Mouse (Mus musculus) hindbrain, embryonic 12.5 days (tissue): ENCODE measurements around the gene Elfn1. TPM values are rescaled to one million over a fixed set of nuclear protein-coding genes. Genes with fewer than 3 reads are reported as not detected.
A peak's percentile ranks its signal among the peaks of the same experiment; 100 is the strongest.

Source experiments
- ATAC-seq: fragments of 200-750 bp; cut with Nextera tagmentation; 2 replicates; pipeline ENCODE4 v1.8.0; 2017; ENCODE audit warnings: moderate TSS enrichment; ENCODE audit not compliant: low FRiP score
- H3K27ac ChIP-seq: fragments of 300-500 bp; sonication (generic); 2 replicates; pipeline ENCODE4 v1.5.1; 2016; ENCODE audit warnings: mild to moderate bottlenecking
- H3K27me3 ChIP-seq: fragments of 300-500 bp; sonication (generic); 2 replicates; pipeline ENCODE4 v1.6.1; 2016; ENCODE audit warnings: mild to moderate bottlenecking
- H3K36me3 ChIP-seq: fragments of 300-500 bp; sonication (generic); 2 replicates; pipeline ENCODE4 v1.6.1; 2016; ENCODE audit warnings: mild to moderate bottlenecking
- H3K4me1 ChIP-seq: fragments of 300-500 bp; sonication (generic); 2 replicates; pipeline ENCODE4 v1.6.1; 2016
- H3K4me2 ChIP-seq: fragments of 300-500 bp; sonication (generic); replicated peaks from 2 replicates; pipeline ENCODE4 v1.6.1; 2016; ENCODE audit warnings: mild to moderate bottlenecking
- H3K4me3 ChIP-seq: fragments of 300-500 bp; sonication (generic); 2 replicates; pipeline ENCODE4 v1.5.1; 2016; ENCODE audit warnings: mild to moderate bottlenecking
- H3K9ac ChIP-seq: fragments of 300-500 bp; sonication (generic); 2 replicates; pipeline ENCODE4 v1.6.1; 2016; ENCODE audit warnings: mild to moderate bottlenecking, moderate library complexity
- H3K9me3 ChIP-seq: fragments of 300-500 bp; sonication (generic); replicated peaks from 2 replicates; pipeline ENCODE4 v1.6.1; 2016; ENCODE audit warnings: mild to moderate bottlenecking
- WGBS: fragments of 180-500 bp; shearing (Covaris S2); methylation state at CpG from one replicate; pipeline ENCODE4 v1.1.7; 2016; 5-methylcytosine and 5-hydroxymethylcytosine counted together
- polyA plus RNA-seq: library from polyadenylated mRNA; unstranded; fragments of >200 nt; fragmentation: Nextera tagmentation; extraction: Ambion mirVana; gene quantifications from 2 replicates; pipeline ENCODE4 v1.2.1, GENCODE M21; 2016

The Elfn1 gene
- polyA plus RNA-seq, 1 experiment from 2014 or later: 1.7 TPM

GRCm38 (mm10) chr5:139894025-139894508 lies 13.7 kb upstream of the Elfn1 start:
- peaks cover 45% of the 10 kb centered on the region for H3K4me1 ChIP-seq
- peak overlapping the region; percentile 82 for H3K27ac ChIP-seq
- H3K9ac ChIP-seq: no peak overlapping the region
- no peaks in the 10 kb centered on the region; the same call in 1 of the 2 replicates for H3K27me3 ChIP-seq
- 32% methylated on average over 12 of the region's 12 CpGs for WGBS
- H3K4me2 ChIP-seq: no peak overlapping the region
- H3K4me3 ChIP-seq: no peak overlapping the region
- H3K36me3 ChIP-seq: no peaks in the 10 kb centered on the region
- no peaks in the 10 kb centered on the region for H3K9me3 ChIP-seq
- peak; percentile 57 for ATAC-seq

- Histone ChIP-seq H3K4me3 (no peak overlapping the region), H3K27me3 (no peaks in the 10 kb centered on the region; the same call in 1 of the 2 replicates), H3K4me1 (peaks cover 6% of the 10 kb centered on the region), H3K9me3 (no peaks in the 10 kb centered on the region), H3K9ac (no peak overlapping the region), H3K27ac (no peak overlapping the region), H3K36me3 (no peaks in the 10 kb centered on the region), H3K4me2 (no peak overlapping the region)
- WGBS: 60% methylated on average over 7 of the region's 7 CpGs
- no peak for ATAC-seq
Observed at GRCm38 (mm10) chr5:139899044-139899443, 8.7 kb upstream of the Elfn1 start.

GRCm38 (mm10) chr5:139905121-139905520 lies 2.6 kb upstream of the Elfn1 start:
- ATAC-seq: no peak
- Histone ChIP-seq H3K4me1 (peaks cover 33% of the 10 kb centered on the region), H3K36me3 (no peaks in the 10 kb centered on the region), H3K27ac (no peak overlapping the region), H3K9ac (no peak overlapping the region), H3K4me3 (no peak overlapping the region), H3K9me3 (no peaks in the 10 kb centered on the region), H3K4me2 (no peak overlapping the region), H3K27me3 (peaks cover 54% of the 10 kb centered on the region)
- 70% methylated on average over 5 of the region's 5 CpGs for WGBS

GRCm38 (mm10) chr5:139906507-139906906 lies 1.2 kb upstream of the Elfn1 start:
- H3K27ac ChIP-seq: no peak overlapping the region
- H3K36me3 ChIP-seq: no peaks in the 10 kb centered on the region
- H3K9me3 ChIP-seq: no peaks in the 10 kb centered on the region
- peak overlapping the region; percentile 98; the same call in 1 of the 2 replicates for H3K4me2 ChIP-seq
- no peak for ATAC-seq
- H3K27me3 ChIP-seq: peaks cover 68% of the 10 kb centered on the region
- WGBS: 40% methylated on average over 9 of the region's 9 CpGs
- H3K9ac ChIP-seq: no peak overlapping the region
- H3K4me3 ChIP-seq: no peak overlapping the region
- peaks cover 46% of the 10 kb centered on the region for H3K4me1 ChIP-seq

- 3% methylated on average over 19 of the region's 19 CpGs for WGBS
- Histone ChIP-seq H3K27me3 (peaks cover 76% of the 10 kb centered on the region), H3K36me3 (no peaks in the 10 kb centered on the region), H3K4me3 (peak overlapping the region; percentile 65), H3K4me2 (peak overlapping the region; percentile 98), H3K9ac (peak overlapping the region; percentile 82; the same call in 1 of the 2 replicates), H3K9me3 (no peaks in the 10 kb centered on the region), H3K27ac (no peak overlapping the region), H3K4me1 (peaks cover 53% of the 10 kb centered on the region)
- peak; percentile 18 for ATAC-seq
Observed at GRCm38 (mm10) chr5:139907241-139907640, 502 bp upstream of the Elfn1 start.

- peaks cover 87% of the 10 kb centered on the region for H3K27me3 ChIP-seq
- peaks cover 62% of the 10 kb centered on the region for H3K4me1 ChIP-seq
- H3K9me3 ChIP-seq: no peaks in the 10 kb centered on the region
- H3K4me2 ChIP-seq: peak overlapping the region; percentile 98
- 0 out of 2 replicates have a peak overlapping the region, but pooled peaks have one; percentile 2 for H3K27ac ChIP-seq
- ATAC-seq: no peak
- under 1% methylated on average over 48 of the region's 78 CpGs for WGBS
- peak overlapping the region; percentile 82 for H3K9ac ChIP-seq
- peak overlapping the region; percentile 65 for H3K4me3 ChIP-seq
- H3K36me3 ChIP-seq: no peaks in the 10 kb centered on the region
Observed at GRCm38 (mm10) chr5:139908243-139908810, 584 bp downstream of the Elfn1 start.

- no peaks in the 10 kb centered on the region for H3K9me3 ChIP-seq
- peak overlapping the region; percentile 98 for H3K4me2 ChIP-seq
- peaks cover 93% of the 10 kb centered on the region for H3K27me3 ChIP-seq
- under 1% methylated on average over 49 of the region's 50 CpGs for WGBS
- 0 out of 2 replicates have a peak overlapping the region, but pooled peaks have one; percentile 2 for H3K27ac ChIP-seq
- peaks cover 64% of the 10 kb centered on the region for H3K4me1 ChIP-seq
- peak overlapping the region; percentile 65 for H3K4me3 ChIP-seq
- ATAC-seq: no peak
- H3K36me3 ChIP-seq: no peaks in the 10 kb centered on the region
- H3K9ac ChIP-seq: peak overlapping the region; percentile 82
Observed at GRCm38 (mm10) chr5:139908811-139909627, 1.3 kb downstream of the Elfn1 start.

GRCm38 (mm10) chr5:139909710-139910550 lies 2.2 kb downstream of the Elfn1 start:
- peak overlapping the region; percentile 32 for H3K9ac ChIP-seq

GRCm38 (mm10) chr5:139910755-139911300 lies 3.1 kb downstream of the Elfn1 start:
- H3K27ac ChIP-seq: no peak overlapping the region
- peak overlapping the region; percentile 98; the same call in 1 of the 2 replicates for H3K4me2 ChIP-seq

More at GRCm38 (mm10) chr5:139909710-139910550, 2.2 kb downstream of the Elfn1 start:
- peaks cover 97% of the 10 kb centered on the region for H3K27me3 ChIP-seq
- H3K4me3 ChIP-seq: peak overlapping the region; percentile 65
- 2% methylated on average over 29 of the region's 29 CpGs for WGBS
- H3K36me3 ChIP-seq: no peaks in the 10 kb centered on the region
- no peak overlapping the region for H3K27ac ChIP-seq
- no peak for ATAC-seq
- peaks cover 64% of the 10 kb centered on the region for H3K4me1 ChIP-seq
- H3K4me2 ChIP-seq: peak overlapping the region; percentile 98
- H3K9me3 ChIP-seq: no peaks in the 10 kb centered on the region

GRCm38 (mm10) chr5:139911506-139911905 lies 3.8 kb downstream of the Elfn1 start:
- no peaks in the 10 kb centered on the region for H3K36me3 ChIP-seq
- 3% methylated on average over 19 of the region's 19 CpGs for WGBS
- H3K4me1 ChIP-seq: peaks cover 64% of the 10 kb centered on the region
- H3K4me3 ChIP-seq: peak overlapping the region; percentile 51
- H3K9me3 ChIP-seq: no peaks in the 10 kb centered on the region
- H3K27me3 ChIP-seq: peaks cover 89% of the 10 kb centered on the region
- H3K27ac ChIP-seq: peak overlapping the region; percentile 73
- ATAC-seq: 0 out of 2 replicates have a peak, but pooled peaks have one; percentile 18
- H3K4me2 ChIP-seq: peak overlapping the region; percentile 97
- H3K9ac ChIP-seq: peak overlapping the region; percentile 64; the same call in 1 of the 2 replicates

More at GRCm38 (mm10) chr5:139910755-139911300, 3.1 kb downstream of the Elfn1 start:
- peaks cover 64% of the 10 kb centered on the region for H3K4me1 ChIP-seq
- no peaks in the 10 kb centered on the region for H3K36me3 ChIP-seq
- no peak overlapping the region for H3K4me3 ChIP-seq
- H3K9me3 ChIP-seq: no peaks in the 10 kb centered on the region
- H3K27me3 ChIP-seq: peaks cover 94% of the 10 kb centered on the region
- WGBS: 13% methylated on average over 3 of the region's 3 CpGs
- no peak for ATAC-seq
- H3K9ac ChIP-seq: no peak overlapping the region

- H3K9me3 ChIP-seq: no peaks in the 10 kb centered on the region
- no peaks in the 10 kb centered on the region for H3K36me3 ChIP-seq
- ATAC-seq: peak; percentile 35; the same call in 1 of the 2 replicates
- peaks cover 57% of the 10 kb centered on the region for H3K4me1 ChIP-seq
- H3K4me2 ChIP-seq: peak overlapping the region; percentile 97
- H3K9ac ChIP-seq: peak overlapping the region; percentile 64
- H3K27ac ChIP-seq: peak overlapping the region; percentile 73
- WGBS: under 1% methylated on average over 33 of the region's 64 CpGs
- peaks cover 84% of the 10 kb centered on the region for H3K27me3 ChIP-seq
- H3K4me3 ChIP-seq: peak overlapping the region; percentile 51
Observed at GRCm38 (mm10) chr5:139912121-139912771, 4.5 kb downstream of the Elfn1 start.
